18 mouse cellular contexts compared by ENCODE assay signal in genomic region chr9:89940428-89940827, GRCm38 (mm10). TPM values are rescaled to one million over a fixed set of nuclear protein-coding genes. Genes with fewer than 3 reads are reported as not detected.
A peak's percentile ranks its signal among the peaks of the same experiment; 100 is the strongest.
DNase-seq lines count a peak whose midpoint lies in the region; ATAC-seq and TF ChIP-seq lines count a peak whose summit lies in the region.
"Had no signal": no experiment of that assay in that cellular context is flagged by ENCODE, and none has a peak within 500 bp of the region (broad histone marks: within the 10 kb centered on the region; RNA-seq: fewer than 3 reads in every experiment).

No protein-coding gene starts in this region.

- no peak overlapping the region for H3K27ac ChIP-seq in intestine, postnatal 0 days (ENCODE audit: low read depth, low read length)
- H3K27ac ChIP-seq in intestine, embryonic 16.5 days (ENCODE audit: low read length) = no peak overlapping the region
- no peak overlapping the region for H3K27ac ChIP-seq in liver, embryonic 14.5 days
- H3K27ac ChIP-seq in liver, embryonic 12.5 days = no peak overlapping the region
- H3K27ac ChIP-seq in hindbrain, embryonic 12.5 days = no peak overlapping the region
- H3K27ac ChIP-seq: embryonic facial prominence, embryonic 15.5 days; forebrain, embryonic 12.5 days; hindbrain, embryonic 15.5 days; liver, embryonic 15.5 days had no signal

- no peak for TF ChIP-seq EP300 in liver, embryonic 14.5 days (IDR thresholded peaks at IDR 0.05; ENCODE audit: low read depth)

- DNase-seq in liver, embryonic 14.5 days (ENCODE audit: low read depth in 3 of 3, low spot score in 3 of 3) = no peak
- DNase-seq in ES-CJ7 (ENCODE audit: low read depth, low spot score) = peak; percentile 25
- DNase-seq in right cerebral cortex, adult 2 months (ENCODE audit: low spot score in 2 of 2) = no peak
- DNase-seq: adrenal gland, adult 2 months; cerebellum, adult 8-10 months; heart, postnatal 10 days; thymus, adult 2 months had no signal

- H3K9ac ChIP-seq in intestine, postnatal 0 days (ENCODE audit: low read depth, low read length) = no peak overlapping the region
- H3K9ac ChIP-seq in intestine, embryonic 16.5 days (ENCODE audit: low read depth, low read length) = no peak overlapping the region
- H3K9ac ChIP-seq in liver, embryonic 14.5 days (replicated peaks) = no peak overlapping the region
- no peak overlapping the region for H3K9ac ChIP-seq in liver, embryonic 12.5 days
- no peak overlapping the region for H3K9ac ChIP-seq in hindbrain, embryonic 12.5 days
- H3K9ac ChIP-seq: embryonic facial prominence, embryonic 15.5 days; forebrain, embryonic 12.5 days; hindbrain, embryonic 15.5 days; liver, embryonic 15.5 days had no signal

- no peaks in the 10 kb centered on the region for H3K9me3 ChIP-seq in intestine, postnatal 0 days (ENCODE audit: control insufficient read depth)
- no peaks in the 10 kb centered on the region for H3K9me3 ChIP-seq in intestine, embryonic 16.5 days (ENCODE audit: control insufficient read depth, low read length)
- H3K9me3 ChIP-seq in liver, embryonic 14.5 days (ENCODE audit: control insufficient read depth, low read length) = no peaks in the 10 kb centered on the region
- no peaks in the 10 kb centered on the region; the same call in 1 of the 2 replicates for H3K9me3 ChIP-seq in liver, embryonic 12.5 days (replicated peaks)
- H3K9me3 ChIP-seq in hindbrain, embryonic 12.5 days (replicated peaks) = no peaks in the 10 kb centered on the region
- H3K9me3 ChIP-seq: embryonic facial prominence, embryonic 15.5 days; forebrain, embryonic 12.5 days; hindbrain, embryonic 15.5 days; liver, embryonic 15.5 days had no signal

- H3K4me1 ChIP-seq in intestine, postnatal 0 days (replicated peaks; ENCODE audit: control insufficient read depth, insufficient read depth, low read length) = no peaks in the 10 kb centered on the region
- H3K4me1 ChIP-seq in intestine, embryonic 16.5 days (ENCODE audit: control insufficient read depth, insufficient read depth, low read length) = no peaks in the 10 kb centered on the region
- no peaks in the 10 kb centered on the region for H3K4me1 ChIP-seq in liver, embryonic 14.5 days (replicated peaks; ENCODE audit: control insufficient read depth in 2 of 2, insufficient read depth in 2 of 2, low read length in 1 of 2)
- no peaks in the 10 kb centered on the region for H3K4me1 ChIP-seq in liver, embryonic 12.5 days
- H3K4me1 ChIP-seq in hindbrain, embryonic 12.5 days = no peaks in the 10 kb centered on the region
- H3K4me1 ChIP-seq: embryonic facial prominence, embryonic 15.5 days; forebrain, embryonic 12.5 days; hindbrain, embryonic 15.5 days; liver, embryonic 15.5 days had no signal

- ATAC-seq in intestine, postnatal 0 days = no peak
- ATAC-seq in intestine, embryonic 16.5 days = no peak
- no peak for ATAC-seq in liver, embryonic 14.5 days (ENCODE audit: insufficient read depth)
- no peak for ATAC-seq in liver, embryonic 12.5 days
- peak; percentile 64 for ATAC-seq in megakaryocyte, adult 5-6 weeks (ENCODE audit: poor library complexity, severe bottlenecking)
- ATAC-seq in hindbrain, embryonic 12.5 days (ENCODE audit: low FRiP score) = no peak

- H3K4me3 ChIP-seq in intestine, postnatal 0 days (ENCODE audit: low read depth, low read length) = no peak overlapping the region
- no peak overlapping the region for H3K4me3 ChIP-seq in intestine, embryonic 16.5 days (ENCODE audit: low read length)
- H3K4me3 ChIP-seq in liver, embryonic 14.5 days (ENCODE audit: insufficient read depth in 1 of 2, low read depth in 2 of 2, low read length in 2 of 2) = no peak overlapping the region
- H3K4me3 ChIP-seq in liver, embryonic 12.5 days = no peak overlapping the region
- no peak overlapping the region for H3K4me3 ChIP-seq in hindbrain, embryonic 12.5 days
- H3K4me3 ChIP-seq: embryonic facial prominence, embryonic 15.5 days; forebrain, embryonic 12.5 days; hindbrain, embryonic 15.5 days; liver, embryonic 15.5 days had no signal

- 70% methylated on average over 1 of the region's 1 CpGs for WGBS in intestine, postnatal 0 days
- WGBS in intestine, embryonic 16.5 days = 66% methylated on average over 1 of the region's 1 CpGs
- WGBS in liver, embryonic 14.5 days (ENCODE audit: insufficient replicate concordance) = 44% methylated on average over 1 of the region's 1 CpGs
- 35% methylated on average over 1 of the region's 1 CpGs for WGBS in liver, embryonic 12.5 days (ENCODE audit: insufficient replicate concordance)
- WGBS in hindbrain, embryonic 12.5 days = 69% methylated on average over 1 of the region's 1 CpGs

- H3K4me2 ChIP-seq in intestine, postnatal 0 days (replicated peaks; ENCODE audit: low read depth) = no peak overlapping the region
- no peak overlapping the region for H3K4me2 ChIP-seq in intestine, embryonic 16.5 days (ENCODE audit: low read depth, low read length)
- no peak overlapping the region for H3K4me2 ChIP-seq in liver, embryonic 14.5 days (ENCODE audit: low read depth)
- H3K4me2 ChIP-seq in liver, embryonic 12.5 days = no peak overlapping the region
- no peak overlapping the region for H3K4me2 ChIP-seq in hindbrain, embryonic 12.5 days (replicated peaks)
- H3K4me2 ChIP-seq: embryonic facial prominence, embryonic 15.5 days; forebrain, embryonic 12.5 days; hindbrain, embryonic 15.5 days; liver, embryonic 15.5 days had no signal

- peak; percentile 37 for TF ChIP-seq CTCF in intestine, postnatal 0 days (IDR thresholded peaks at IDR 0.05; ENCODE audit: low read depth)
- peak; percentile 15; the same call in 1 of the 2 replicates for TF ChIP-seq CTCF in liver, embryonic 14.5 days (IDR thresholded peaks at IDR 0.05; ENCODE audit: low read depth)

- H3K27me3 ChIP-seq in intestine, postnatal 0 days (replicated peaks; ENCODE audit: control insufficient read depth, insufficient read depth, low read length) = no peaks in the 10 kb centered on the region
- no peaks in the 10 kb centered on the region for H3K27me3 ChIP-seq in intestine, embryonic 16.5 days (replicated peaks; ENCODE audit: control insufficient read depth, insufficient read depth, low read length)
- no peaks in the 10 kb centered on the region for H3K27me3 ChIP-seq in liver, embryonic 14.5 days (ENCODE audit: control insufficient read depth, insufficient read depth, low read length)
- no peaks in the 10 kb centered on the region for H3K27me3 ChIP-seq in liver, embryonic 12.5 days (replicated peaks)
- H3K27me3 ChIP-seq in hindbrain, embryonic 12.5 days = no peaks in the 10 kb centered on the region
- H3K27me3 ChIP-seq: embryonic facial prominence, embryonic 15.5 days; forebrain, embryonic 12.5 days; hindbrain, embryonic 15.5 days; liver, embryonic 15.5 days had no signal

- H3K36me3 ChIP-seq in intestine, postnatal 0 days (ENCODE audit: control insufficient read depth, insufficient read depth) = no peaks in the 10 kb centered on the region
- no peaks in the 10 kb centered on the region for H3K36me3 ChIP-seq in intestine, embryonic 16.5 days (ENCODE audit: control insufficient read depth, insufficient read depth, low read length)
- no peaks in the 10 kb centered on the region for H3K36me3 ChIP-seq in liver, embryonic 14.5 days (replicated peaks; ENCODE audit: control insufficient read depth, insufficient read depth, low read depth)
- no peaks in the 10 kb centered on the region for H3K36me3 ChIP-seq in liver, embryonic 12.5 days
- no peaks in the 10 kb centered on the region for H3K36me3 ChIP-seq in hindbrain, embryonic 12.5 days
- H3K36me3 ChIP-seq: embryonic facial prominence, embryonic 15.5 days; forebrain, embryonic 12.5 days; hindbrain, embryonic 15.5 days; liver, embryonic 15.5 days had no signal

RNA-seq across cellular contexts. Expression of gene Rasgrf1, which starts 30.7 kb away (rescaled TPM):
- polyA plus RNA-seq in intestine, postnatal 0 days (2015; fragmentation: Nextera tagmentation; extraction: Ambion mirVana) = 0.13 TPM in 1 of 2 replicates, not detected in the other
- 0.12 and 0.20 TPM in 2 replicates for polyA plus RNA-seq in intestine, embryonic 16.5 days (2015; fragmentation: Nextera tagmentation; extraction: Ambion mirVana)
- 0.01 TPM in 2 replicates for polyA plus RNA-seq in liver, embryonic 14.5 days (2012; rRNA removed)
- not detected in 2 replicates for polyA plus RNA-seq in liver, embryonic 14.5 days (2014; fragmentation: Nextera tagmentation; extraction: Ambion mirVana)
- polyA plus RNA-seq in liver, embryonic 12.5 days (2016; fragmentation: Nextera tagmentation; extraction: Ambion mirVana) = 0.14 TPM in 1 of 2 replicates, not detected in the other
- not detected in 2 replicates for total RNA-seq in megakaryocyte, adult 5-6 weeks (2015)
- not detected in 2 replicates for total RNA-seq in megakaryocyte, adult 5-6 weeks (2017)
- polyA plus RNA-seq in hindbrain, embryonic 12.5 days (2016; fragmentation: Nextera tagmentation; extraction: Ambion mirVana) = 0.84 and 0.90 TPM in 2 replicates
- total RNA-seq: heart, postnatal 10 days; megakaryocyte-erythroid progenitor cell, adult 5-6 weeks had no signal
- polyA plus RNA-seq: liver, embryonic 15.5 days; neural tube, embryonic 11.5 days had no signal
